Mouse (Mus musculus) liver, embryonic 14.5 days (tissue): Measurements from ENCODE around the gene Dlgap3.

Source experiments
- CTCF ChIP-seq: IDR thresholded peaks from 2 replicates; pipeline ENCODE4 v1.5.1; 2016; ENCODE audit warnings: antibody characterized with exemption, low read depth, control low read depth
- EP300 ChIP-seq: IDR thresholded peaks from 2 replicates; pipeline ENCODE4 v1.6.1; 2016; ENCODE audit warnings: antibody characterized with exemption, low read depth

DNA sequence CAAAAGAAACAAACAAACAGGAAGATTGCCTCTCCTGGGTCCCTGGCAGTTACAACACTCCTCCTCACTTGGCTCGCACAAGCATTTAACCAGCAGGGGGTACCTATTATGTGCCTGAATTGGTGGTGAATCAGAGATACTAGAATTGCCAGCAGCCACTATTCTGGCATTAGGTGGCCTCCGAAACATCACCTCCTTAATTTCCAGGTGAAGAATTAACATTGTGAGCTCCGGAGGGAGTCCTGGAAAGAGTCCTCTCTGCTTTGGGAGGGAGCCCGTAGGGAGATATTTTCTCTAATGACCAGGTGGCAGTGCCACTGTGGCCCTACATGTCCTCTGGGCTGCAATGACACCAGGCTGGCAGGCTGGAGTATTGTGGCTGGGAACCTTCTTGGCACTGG is 47.2 kb downstream of the Dlgap3 start:
- no peak for TF ChIP-seq CTCF
- no peak for TF ChIP-seq EP300
